Mouse (Mus musculus) heart, embryonic 14.5 days (tissue): Measurements from ENCODE around the gene Wt1. TPM values are rescaled to one million over a fixed set of nuclear protein-coding genes. Genes with fewer than 3 reads are reported as not detected.

Source experiments
- ATAC-seq: fragments of 200-750 bp; cut with Nextera tagmentation; 2 replicates; pipeline ENCODE4 v1.8.0; 2017; ENCODE audit warnings: low read depth, moderate TSS enrichment; ENCODE audit not compliant: insufficient number of reproducible peaks, insufficient read depth, low FRiP score
- H3K27ac ChIP-seq, 2 experiments: fragments of 200-500 bp in 1 of 2; fragments of 300-500 bp in 1 of 2; sonication (generic) in 1 of 2; replicated peaks in 1 of 2; 2 replicates each; pipeline ENCODE4 v1.5.1; 2012 to 2014; ENCODE audit warnings: low read depth in 2 of 2, low read length in 2 of 2, control low read depth in 1 of 2, mild to moderate bottlenecking in 1 of 2, mixed read lengths in 1 of 2; ENCODE audit not compliant: control insufficient read depth in 1 of 2, insufficient read depth in 1 of 2
- H3K27me3 ChIP-seq: fragments of 300-500 bp; sonication (generic); 2 replicates; pipeline ENCODE4 v1.6.1; 2014; ENCODE audit warnings: mild to moderate bottlenecking, low read length, control low read depth; ENCODE audit not compliant: control insufficient read depth, insufficient read depth
- H3K36me3 ChIP-seq: fragments of 300-500 bp; sonication (generic); 2 replicates; pipeline ENCODE4 v1.6.1; 2014; ENCODE audit warnings: mild to moderate bottlenecking, control low read depth, low read length, mixed read lengths; ENCODE audit not compliant: control insufficient read depth, insufficient read depth
- H3K4me1 ChIP-seq, 2 experiments: fragments of 200-500 bp in 1 of 2; fragments of 300-500 bp in 1 of 2; sonication (generic) in 1 of 2; 2 replicates each; pipeline ENCODE4 v1.6.1; 2012 to 2014; ENCODE audit warnings: low read length in 2 of 2, control low read depth in 1 of 2, mixed read lengths in 1 of 2; ENCODE audit not compliant: control insufficient read depth in 2 of 2, insufficient read depth in 2 of 2
- H3K4me2 ChIP-seq: fragments of 300-500 bp; sonication (generic); 2 replicates; pipeline ENCODE4 v1.6.1; 2014; ENCODE audit warnings: mild to moderate bottlenecking, low read length
- H3K4me3 ChIP-seq, 2 experiments: fragments of 200-500 bp in 1 of 2; fragments of 300-500 bp in 1 of 2; sonication (generic) in 1 of 2; 2 replicates each; pipeline ENCODE4 v1.5.1; 2012 to 2014; ENCODE audit warnings: low read length in 2 of 2, mild to moderate bottlenecking in 2 of 2, control low read depth in 1 of 2, low read depth in 1 of 2, moderate library complexity in 1 of 2; ENCODE audit not compliant: control insufficient read depth in 1 of 2, insufficient read depth in 1 of 2
- H3K9ac ChIP-seq: fragments of 300-500 bp; sonication (generic); 2 replicates; pipeline ENCODE4 v1.6.1; 2014; ENCODE audit warnings: mild to moderate bottlenecking, low read length
- H3K9me3 ChIP-seq: fragments of 300-500 bp; sonication (generic); 2 replicates; pipeline ENCODE4 v1.6.1; 2016; ENCODE audit warnings: low read length, control low read depth; ENCODE audit not compliant: control insufficient read depth
- WGBS: fragments of 180-500 bp; shearing (Covaris S2); extraction: QIAGEN DNeasy Blood & Tissue Kit; methylation state at CpG from one replicate; pipeline ENCODE4 v1.1.7; 2014; 5-methylcytosine and 5-hydroxymethylcytosine counted together
- polyA plus RNA-seq: library from polyadenylated mRNA; unstranded; fragments of >200 nt; fragmentation: Nextera tagmentation; extraction: Ambion mirVana; gene quantifications from 2 replicates; pipeline ENCODE4 v1.2.1, GENCODE M21; 2014

Wt1 gene
- polyA plus RNA-seq, 1 experiment from 2014 or later = 23.6 TPM

DNA sequence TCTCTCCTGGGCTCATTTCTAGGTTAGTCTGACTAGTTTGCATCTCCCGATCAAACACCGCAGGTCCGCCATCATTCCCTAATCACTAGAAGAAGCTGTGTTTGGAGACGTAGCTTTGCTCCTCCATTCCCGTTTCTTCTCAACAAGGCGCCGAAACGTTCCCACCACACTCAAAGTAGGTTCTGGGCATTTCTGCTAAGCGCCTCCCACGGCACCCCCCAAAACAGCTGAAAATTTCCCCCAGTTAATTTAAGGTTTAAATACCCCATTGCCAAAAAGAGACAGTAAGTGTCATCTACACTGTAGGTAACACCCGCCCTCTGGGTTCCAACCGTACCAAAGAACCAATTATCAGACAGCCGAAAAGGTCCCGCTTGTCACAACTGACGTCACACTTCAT is 688 bp upstream of the Wt1 start:
- Histone ChIP-seq H3K27ac (peak overlapping the region in 1 of 2 experiments; percentile 21; a peak in 1 of 4 replicates), H3K9ac (peak overlapping the region; percentile 28; the same call in 1 of the 2 replicates), H3K27me3 (peaks cover 89% of the 10 kb centered on the region), H3K36me3 (no peaks in the 10 kb centered on the region), H3K4me2 (peak overlapping the region; percentile 56), H3K9me3 (no peaks in the 10 kb centered on the region), H3K4me3 (peak overlapping the region; percentile 44 to 50), H3K4me1 (peaks cover 3 to 11% of the 10 kb centered on the region in 2 experiments; a peak in 3 of 4 replicates)
- ATAC-seq = no peak
- 4% methylated on average over 15 of the region's 15 CpGs for WGBS

DNA sequence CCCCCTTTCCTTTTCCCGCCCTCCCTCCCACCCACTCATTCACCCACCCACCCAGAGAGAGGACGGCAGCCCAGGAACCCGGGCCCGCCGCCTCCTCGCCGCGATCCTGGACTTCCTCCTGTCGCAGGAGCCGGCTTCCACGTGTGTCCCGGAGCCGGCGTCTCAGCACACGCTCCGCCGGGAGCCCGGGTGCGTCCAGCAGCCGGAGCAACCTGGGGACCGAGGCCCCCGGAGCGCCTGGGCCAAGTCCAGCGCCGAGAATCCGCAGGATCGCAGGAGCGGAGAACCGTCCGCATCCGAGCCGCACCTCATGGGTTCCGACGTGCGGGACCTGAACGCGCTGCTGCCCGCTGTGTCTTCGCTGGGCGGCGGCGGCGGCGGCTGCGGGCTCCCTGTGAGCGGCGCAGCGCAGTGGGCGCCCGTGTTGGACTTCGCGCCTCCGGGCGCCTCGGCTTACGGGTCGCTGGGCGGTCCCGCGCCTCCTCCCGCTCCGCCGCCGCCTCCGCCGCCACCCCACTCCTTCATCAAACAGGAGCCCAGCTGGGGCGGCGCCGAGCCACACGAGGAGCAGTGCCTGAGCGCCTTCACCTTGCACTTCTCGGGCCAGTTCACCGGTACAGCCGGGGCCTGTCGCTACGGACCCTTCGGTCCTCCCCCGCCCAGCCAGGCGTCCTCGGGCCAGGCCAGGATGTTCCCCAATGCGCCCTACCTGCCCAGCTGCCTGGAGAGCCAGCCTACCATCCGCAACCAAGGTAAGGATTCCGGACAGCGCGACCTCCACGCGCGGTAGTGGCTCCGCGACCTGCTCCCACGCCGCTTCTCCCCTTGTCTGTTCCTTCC is 582 bp downstream of the Wt1 start:
- H3K9me3 ChIP-seq = no peaks in the 10 kb centered on the region
- H3K27ac ChIP-seq = peak overlapping the region; percentile 0 to 50; a peak in 3 of 4 replicates
- H3K4me3 ChIP-seq = peak overlapping the region; percentile 44 to 50
- peak overlapping the region; percentile 74 for H3K9ac ChIP-seq
- peaks cover 89% of the 10 kb centered on the region for H3K27me3 ChIP-seq
- H3K4me1 ChIP-seq = peaks cover 3 to 14% of the 10 kb centered on the region in 2 experiments; a peak in 3 of 4 replicates
- H3K4me2 ChIP-seq = peak overlapping the region; percentile 56
- 1% methylated on average over 87 of the region's 92 CpGs for WGBS
- H3K36me3 ChIP-seq = no peaks in the 10 kb centered on the region
- no peak for ATAC-seq

DNA sequence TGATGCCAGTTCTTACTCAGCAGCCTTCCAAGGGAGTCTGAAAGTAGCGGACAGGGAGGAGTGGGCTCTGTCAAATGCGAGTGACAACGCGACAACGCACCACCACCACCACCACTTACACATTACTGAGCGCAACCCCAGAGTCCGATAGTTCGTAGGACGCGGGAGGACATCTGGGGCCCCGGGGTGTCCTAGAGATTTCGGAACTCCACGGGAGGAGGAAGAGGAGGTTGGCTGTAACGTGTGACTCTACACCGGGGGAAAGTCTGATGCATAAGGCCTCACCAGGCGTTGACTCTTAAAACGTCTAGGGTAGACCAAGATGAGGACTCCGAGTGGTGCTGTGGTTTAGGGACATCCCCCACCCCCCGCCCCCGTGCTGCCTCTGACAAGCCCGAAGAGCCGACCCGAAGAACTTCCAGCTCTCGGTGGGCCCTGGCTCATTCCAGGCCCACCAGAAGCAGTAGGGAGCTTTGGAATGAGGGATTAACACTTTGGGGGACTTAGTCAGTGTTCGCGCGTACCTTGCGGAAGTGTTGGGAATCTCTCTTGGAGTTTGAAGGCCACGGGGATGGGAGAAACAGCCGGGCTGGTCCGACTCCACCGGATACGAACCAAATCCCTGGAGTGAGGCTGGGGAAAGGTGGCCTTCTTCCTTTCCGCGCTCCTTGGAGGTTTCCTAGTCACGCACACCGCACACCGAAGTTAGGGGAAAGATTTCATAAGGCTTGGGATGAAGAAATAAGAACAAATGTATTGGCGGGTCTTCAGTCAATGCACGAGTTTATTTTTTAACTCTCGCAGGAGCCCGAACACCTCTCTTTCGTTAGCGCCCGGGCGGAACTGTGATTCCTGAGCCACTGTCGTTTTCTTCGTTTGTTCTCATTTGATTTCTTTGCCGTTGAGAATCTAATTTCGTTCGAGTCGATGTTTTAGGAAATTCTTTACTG is 1.5 kb downstream of the Wt1 start:
- Histone ChIP-seq H3K9me3 (no peaks in the 10 kb centered on the region), H3K4me2 (peak overlapping the region; percentile 56), H3K9ac (peak overlapping the region; percentile 74), H3K4me3 (peak overlapping the region; percentile 44 to 50), H3K4me1 (peaks cover 1 to 12% of the 10 kb centered on the region in 2 experiments; a peak in 3 of 4 replicates), H3K36me3 (no peaks in the 10 kb centered on the region), H3K27ac (peak overlapping the region; percentile 0 to 50; a peak in 2 of 4 replicates), H3K27me3 (peaks cover 86% of the 10 kb centered on the region)
- ATAC-seq = no peak
- 1% methylated on average over 52 of the region's 52 CpGs for WGBS

DNA sequence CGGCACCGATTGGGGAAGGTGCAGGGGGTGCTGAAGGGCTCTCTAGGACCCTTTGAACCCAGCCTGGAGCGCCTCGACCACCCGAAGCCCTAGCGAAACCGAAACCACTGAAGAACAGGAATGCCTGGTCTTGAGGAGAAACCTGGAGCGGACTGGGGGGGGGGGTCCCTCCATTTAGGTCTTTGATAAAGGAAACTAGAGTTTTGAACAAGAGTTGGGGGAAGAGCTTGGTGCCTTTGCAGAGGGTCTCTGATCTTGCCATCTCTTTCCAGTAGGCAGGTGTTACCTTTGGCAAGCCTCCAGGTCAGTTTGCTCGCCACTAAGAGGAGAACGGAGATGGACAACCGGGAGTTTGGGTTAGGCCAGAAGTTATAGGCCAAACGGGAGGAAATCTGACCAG is 2.2 kb downstream of the Wt1 start:
- H3K27ac ChIP-seq = no peak overlapping the region; a peak in 1 of 4 replicates
- no peaks in the 10 kb centered on the region for H3K9me3 ChIP-seq
- peak overlapping the region; percentile 74 for H3K9ac ChIP-seq
- peaks cover 89% of the 10 kb centered on the region for H3K27me3 ChIP-seq
- H3K4me1 ChIP-seq = peaks cover 3 to 16% of the 10 kb centered on the region in 2 experiments; a peak in 3 of 4 replicates
- peak overlapping the region; percentile 44 to 50 for H3K4me3 ChIP-seq
- H3K36me3 ChIP-seq = no peaks in the 10 kb centered on the region
- H3K4me2 ChIP-seq = peak overlapping the region; percentile 56
- WGBS = 4% methylated on average over 12 of the region's 12 CpGs
- no peak for ATAC-seq

DNA sequence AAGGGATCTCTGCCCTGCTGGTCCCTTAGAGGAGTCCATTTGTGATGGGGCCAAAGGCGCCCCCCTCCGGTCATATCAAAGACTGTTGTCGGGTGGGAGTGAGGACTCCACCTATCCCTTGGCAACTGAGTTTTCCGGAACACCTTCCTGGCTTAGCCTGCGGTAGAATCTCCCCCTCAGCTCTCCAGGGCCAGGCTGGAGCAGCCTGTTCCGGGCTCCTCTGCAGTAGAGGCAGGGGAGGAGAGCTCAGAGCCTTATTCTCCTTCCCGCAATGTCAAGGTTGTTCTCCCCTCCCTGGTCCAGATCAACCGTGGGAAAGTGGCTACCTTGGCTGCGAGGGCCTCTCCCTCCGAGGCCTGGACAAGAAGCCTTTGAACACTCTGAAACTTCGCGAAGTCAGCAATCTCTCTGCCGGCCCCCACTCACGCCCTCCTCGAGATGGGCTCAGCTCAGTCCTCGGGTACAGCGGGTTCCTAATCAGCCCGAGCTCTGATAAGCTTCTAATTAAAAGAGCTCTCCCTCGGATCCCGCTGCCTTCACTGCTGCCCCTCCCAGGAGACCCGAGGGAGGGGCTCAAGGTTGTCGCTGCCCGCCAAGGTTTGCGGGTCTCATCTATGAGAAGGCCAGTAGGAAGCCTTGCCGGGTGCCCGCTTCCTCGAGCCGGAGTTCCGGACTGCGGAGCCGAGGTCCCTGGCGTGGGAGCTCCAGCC is 4.2 kb downstream of the Wt1 start:
- Histone ChIP-seq H3K27me3 (peaks cover 87% of the 10 kb centered on the region), H3K4me2 (peak overlapping the region; percentile 56), H3K4me1 (peaks cover 9 to 24% of the 10 kb centered on the region in 2 experiments; a peak in 3 of 4 replicates), H3K9ac (peak overlapping the region; percentile 63), H3K27ac (peak overlapping the region; percentile 39 to 40; a peak in 2 of 4 replicates), H3K4me3 (peak overlapping the region; percentile 29), H3K36me3 (no peaks in the 10 kb centered on the region), H3K9me3 (no peaks in the 10 kb centered on the region)
- no peak for ATAC-seq
- 2% methylated on average over 32 of the region's 32 CpGs for WGBS

DNA sequence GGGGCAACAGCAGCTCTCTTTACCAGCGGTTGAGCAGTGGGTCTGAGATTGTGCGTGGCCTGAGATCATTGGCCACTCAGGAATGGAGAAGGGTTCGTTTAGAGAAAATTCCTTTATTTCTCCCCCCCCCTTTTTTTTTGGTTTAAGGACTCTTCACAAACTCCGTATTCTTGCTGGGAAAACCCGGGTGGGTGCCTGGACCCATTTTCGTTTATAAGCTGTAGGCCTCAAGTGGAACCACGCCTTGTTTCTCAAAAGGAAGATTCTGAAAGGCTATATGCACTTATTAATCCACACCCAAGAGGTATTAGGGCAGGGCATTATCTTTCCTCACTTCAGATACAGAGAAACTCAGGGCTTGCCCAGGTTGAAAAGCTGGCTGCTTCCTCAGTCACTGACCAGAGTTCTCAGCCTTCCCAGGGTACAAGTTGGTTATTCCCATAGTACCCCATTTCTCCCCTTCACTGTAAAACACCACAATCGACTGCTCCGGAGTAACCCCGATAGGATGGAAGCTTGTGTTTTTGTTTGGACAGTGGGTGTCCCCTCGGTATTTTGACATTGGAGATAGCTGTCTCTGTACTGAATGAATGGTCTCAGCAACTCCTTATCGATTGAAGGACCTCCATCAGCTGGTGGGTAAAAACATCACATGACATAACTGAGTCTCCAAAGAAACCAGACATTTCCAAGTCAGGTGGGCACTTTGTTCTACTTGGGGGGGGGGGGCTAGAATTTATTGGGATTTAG is 4.9 kb downstream of the Wt1 start:
- WGBS = 14% methylated on average over 12 of the region's 12 CpGs
- Histone ChIP-seq H3K27me3 (peaks cover 87% of the 10 kb centered on the region), H3K36me3 (no peaks in the 10 kb centered on the region), H3K4me1 (peaks cover 9 to 24% of the 10 kb centered on the region in 2 experiments; a peak in 3 of 4 replicates), H3K9ac (peak overlapping the region; percentile 63), H3K4me3 (peak overlapping the region; percentile 29), H3K27ac (peak overlapping the region in 1 of 2 experiments; percentile 39; a peak in 1 of 4 replicates), H3K9me3 (no peaks in the 10 kb centered on the region), H3K4me2 (peak overlapping the region; percentile 56)
- no peak for ATAC-seq
